Mouse (Mus musculus): ENCODE results near the gene Tubg2. TPM values are rescaled to one million over a fixed set of nuclear protein-coding genes. Genes with fewer than 3 reads are reported as not detected.

Tubg2 gene
- total RNA-seq, 2 experiments from 2014 or later = 40.2 to 44.5 TPM

GRCm38 (mm10) chr11:101171721-101172433, 16.2 kb downstream of the Tubg2 start:
- DNase-seq (ENCODE audit: low spot score in 2 of 2) = peak; percentile 48 to 63
- no peak for TF ChIP-seq CTCF (conservative IDR thresholded peaks at IDR 0.05)
- H3K4me3 ChIP-seq = peak overlapping the region; percentile 64
- H3K27ac ChIP-seq = peak overlapping the region; percentile 84

DNA sequence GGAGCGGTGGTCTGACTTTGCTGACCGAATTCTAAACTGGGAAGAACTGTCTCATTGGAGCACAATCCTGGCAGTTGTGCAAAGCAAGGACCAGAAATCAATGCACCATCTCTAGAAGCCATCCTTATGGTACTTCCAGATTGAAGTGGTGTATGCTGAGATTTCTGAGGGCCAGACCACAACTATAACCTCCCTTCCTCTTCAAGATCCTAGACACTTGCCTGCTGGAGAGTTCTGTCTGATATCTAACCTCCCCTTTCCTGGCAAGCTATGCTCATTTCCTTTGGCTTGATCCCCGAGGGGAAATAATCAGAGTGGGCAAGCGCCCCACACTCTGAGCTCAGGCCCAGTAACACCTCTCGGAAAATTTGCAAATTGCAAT, 16.7 kb downstream of the Tubg2 start:
- no peak for DNase-seq (ENCODE audit: low spot score in 2 of 2)
- no peak for TF ChIP-seq CTCF (conservative IDR thresholded peaks at IDR 0.05)
- H3K4me3 ChIP-seq = peak overlapping the region; percentile 64
- H3K27ac ChIP-seq = peak overlapping the region; percentile 84

- DNase-seq (ENCODE audit: low spot score in 2 of 2) = no peak
- peak overlapping the region; percentile 96; the same call in 1 of the 2 replicates for H3K27ac ChIP-seq
- no peak for TF ChIP-seq CTCF (conservative IDR thresholded peaks at IDR 0.05)
These were observed 17.4 kb downstream of the Tubg2 start for GRCm38 (mm10) chr11:101173112-101173511.

GRCm38 (mm10) chr11:101173631-101174388, 18.1 kb downstream of the Tubg2 start:
- peak; percentile 94 for TF ChIP-seq CTCF (conservative IDR thresholded peaks at IDR 0.05)
- H3K27ac ChIP-seq = peak overlapping the region; percentile 96
- peak overlapping the region; percentile 43 for H3K4me3 ChIP-seq
- DNase-seq (ENCODE audit: low spot score in 2 of 2) = peak in 1 of 2 experiments; percentile 44

More at GRCm38 (mm10) chr11:101173112-101173511, 17.4 kb downstream of the Tubg2 start:
- H3K4me3 ChIP-seq = peak overlapping the region; percentile 43; the same call in 1 of the 2 replicates

- H3K27ac ChIP-seq = peak overlapping the region; percentile 96
These were observed 18.7 kb downstream of the Tubg2 start for GRCm38 (mm10) chr11:101174389-101174745.

GRCm38 (mm10) chr11:101174851-101175628, 19.3 kb downstream of the Tubg2 start, which contains the start of gene Ccr10:
Gene Ccr10, minus strand, starts transcription at chr11:101175443.
- peak; percentile 82 for TF ChIP-seq CTCF (conservative IDR thresholded peaks at IDR 0.05)
- H3K27ac ChIP-seq = peak within 1 kb of the TSS; percentile 96
- DNase-seq (ENCODE audit: low spot score in 2 of 2) = no peak
- peak within 1 kb of the TSS; percentile 68 for H3K4me3 ChIP-seq

More at GRCm38 (mm10) chr11:101174389-101174745, 18.7 kb downstream of the Tubg2 start:
- no peak for TF ChIP-seq CTCF (conservative IDR thresholded peaks at IDR 0.05)
- H3K4me3 ChIP-seq = peak overlapping the region; percentile 43
- DNase-seq (ENCODE audit: low spot score in 2 of 2) = no peak

DNA sequence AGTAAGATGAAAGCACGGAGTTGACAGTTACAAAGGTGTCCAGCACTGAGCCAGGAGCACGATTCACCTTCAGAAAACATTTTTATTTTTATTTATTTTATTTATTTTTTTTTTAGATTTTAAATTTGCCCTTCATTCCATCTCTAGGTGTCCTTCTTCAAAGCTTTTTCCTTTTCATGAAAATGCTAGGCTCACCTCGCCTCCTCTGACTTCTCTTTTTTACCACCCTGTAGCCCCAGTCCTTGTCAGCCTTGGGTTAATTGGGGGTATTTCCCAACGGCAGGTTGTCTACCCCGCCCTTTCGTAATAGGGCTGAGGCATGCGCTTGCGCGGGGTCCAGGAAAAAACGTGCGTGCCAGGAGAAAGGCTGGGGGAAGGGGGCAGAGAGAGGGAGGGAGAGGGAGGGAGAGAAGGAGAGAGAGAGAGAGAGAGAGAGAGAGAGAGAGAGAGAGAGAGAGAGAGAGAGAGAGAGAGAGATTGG, 20.0 kb downstream of the Tubg2 start:
- H3K4me3 ChIP-seq = peak overlapping the region; percentile 68
- H3K27ac ChIP-seq = peak overlapping the region; percentile 96
- DNase-seq (ENCODE audit: low spot score in 2 of 2) = peak; percentile 63 to 70
- no peak for TF ChIP-seq CTCF (conservative IDR thresholded peaks at IDR 0.05)

GRCm38 (mm10) chr11:101176117-101176691, 20.5 kb downstream of the Tubg2 start:
- peak; percentile 61 for TF ChIP-seq CTCF (conservative IDR thresholded peaks at IDR 0.05)
- peak overlapping the region; percentile 96 for H3K27ac ChIP-seq
- peak overlapping the region; percentile 68 for H3K4me3 ChIP-seq
- DNase-seq (ENCODE audit: low spot score in 2 of 2) = no peak

- DNase-seq (ENCODE audit: low spot score in 2 of 2) = peak; percentile 71 to 77
- Histone ChIP-seq H3K27ac (peak overlapping the region; percentile 96), H3K4me3 (peak overlapping the region; percentile 68)
- TF ChIP-seq CTCF (conservative IDR thresholded peaks at IDR 0.05) = peak; percentile 84
These were observed 21.4 kb downstream of the Tubg2 start for GRCm38 (mm10) chr11:101176933-101177773.

GRCm38 (mm10) chr11:101178061-101179058, 22.7 kb downstream of the Tubg2 start:
- TF ChIP-seq CTCF (conservative IDR thresholded peaks at IDR 0.05) = no peak
- DNase-seq (ENCODE audit: low spot score in 2 of 2) = no peak
- peak overlapping the region; percentile 96; the same call in 1 of the 2 replicates for H3K27ac ChIP-seq
- peak overlapping the region; percentile 68 for H3K4me3 ChIP-seq
